Mouse (Mus musculus) layer of hippocampus, postnatal 14 days (tissue): Measurements from ENCODE around the gene Tmem117. TPM values are rescaled to one million over a fixed set of nuclear protein-coding genes. Genes with fewer than 3 reads are reported as not detected.
A peak's percentile ranks its signal among the peaks of the same experiment; 100 is the strongest.

Experiments used
- DNase-seq, 2 experiments: peaks; one replicate each; pipeline ENCODE4 v3.0.0; 2021 to 2022; ENCODE audit warnings: low spot score in 2 of 2, mixed read lengths in 1 of 2
- total RNA-seq, 2 experiments: library from RNA; stranded (reverse); gene quantifications; 2 replicates each; pipeline ENCODE4 v1.2.3; 2021

Gene Tmem117
- total RNA-seq, 2 experiments from 2014 or later = 8.7 to 10.5 TPM

DNA sequence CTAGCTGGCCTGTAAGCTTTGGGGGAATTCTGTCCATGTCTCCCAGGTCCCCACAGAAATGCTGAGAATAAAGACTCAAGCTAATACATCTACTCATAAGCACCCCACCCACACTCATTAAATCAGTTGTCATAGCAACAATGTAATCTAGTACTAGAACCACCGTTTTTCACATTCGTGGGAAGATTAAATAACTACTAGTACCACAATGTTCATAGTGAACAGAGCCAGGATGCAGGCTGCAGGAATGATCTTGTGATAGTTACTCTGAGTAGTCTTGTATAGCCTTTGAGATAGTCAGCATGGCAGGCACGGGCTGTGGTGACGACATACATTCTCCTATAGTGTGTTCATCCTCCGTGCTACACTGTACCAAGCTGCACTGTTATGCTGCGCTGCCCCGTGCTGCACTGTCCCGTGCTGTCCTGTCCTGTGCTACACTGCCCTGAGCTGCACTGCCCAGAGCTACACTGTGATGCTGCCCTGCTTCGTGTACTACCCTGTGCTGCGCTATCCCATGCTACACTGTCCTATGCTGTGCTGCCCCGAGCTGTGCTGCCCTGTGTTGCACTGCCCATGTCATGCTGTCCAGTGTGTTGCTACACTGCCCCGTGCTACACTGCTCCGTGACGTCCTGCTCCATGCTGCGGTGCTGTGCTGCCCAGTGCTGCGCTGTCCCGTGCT is 507.0 kb downstream of the Tmem117 start:
- peak; percentile 11 to 24 for DNase-seq

DNA sequence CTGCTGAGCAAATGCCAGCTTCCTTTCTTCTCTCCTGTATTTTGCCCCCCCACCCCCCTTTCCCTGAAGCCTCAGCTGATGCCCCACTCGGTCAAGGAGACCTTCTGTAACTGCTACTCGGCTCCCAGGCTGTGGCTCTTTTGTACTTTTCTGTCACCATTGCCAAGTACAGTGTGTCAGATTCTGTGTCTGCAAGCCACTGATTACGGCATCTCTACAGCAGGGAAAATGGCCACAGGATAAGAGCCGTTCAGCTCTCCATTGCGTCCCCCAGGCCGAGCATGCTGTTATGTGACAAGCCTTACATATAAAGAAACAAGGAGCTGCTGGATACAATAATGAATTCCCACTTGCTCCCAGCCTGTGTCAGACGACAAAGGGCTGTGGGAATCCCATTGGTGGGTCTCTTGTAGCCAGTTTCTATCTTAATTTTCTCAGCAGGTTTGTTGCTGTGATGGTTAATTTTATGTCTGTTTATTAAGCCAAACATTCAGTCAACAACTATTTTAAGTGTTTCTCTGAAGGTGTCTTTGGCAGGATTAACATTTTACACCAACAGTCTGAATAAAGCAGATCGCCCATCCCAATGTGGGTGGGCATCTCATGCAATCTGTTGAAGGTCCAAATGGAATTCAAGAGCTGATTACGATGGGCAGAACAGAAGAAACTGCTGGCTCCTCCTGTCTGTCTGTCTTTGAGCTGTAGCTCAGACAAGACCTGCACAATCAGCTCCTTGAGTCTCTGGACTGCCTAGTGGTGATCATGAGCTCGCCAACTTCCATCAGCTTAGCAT is 508.2 kb downstream of the Tmem117 start:
- peak in 1 of 2 experiments; percentile 7 for DNase-seq

DNA sequence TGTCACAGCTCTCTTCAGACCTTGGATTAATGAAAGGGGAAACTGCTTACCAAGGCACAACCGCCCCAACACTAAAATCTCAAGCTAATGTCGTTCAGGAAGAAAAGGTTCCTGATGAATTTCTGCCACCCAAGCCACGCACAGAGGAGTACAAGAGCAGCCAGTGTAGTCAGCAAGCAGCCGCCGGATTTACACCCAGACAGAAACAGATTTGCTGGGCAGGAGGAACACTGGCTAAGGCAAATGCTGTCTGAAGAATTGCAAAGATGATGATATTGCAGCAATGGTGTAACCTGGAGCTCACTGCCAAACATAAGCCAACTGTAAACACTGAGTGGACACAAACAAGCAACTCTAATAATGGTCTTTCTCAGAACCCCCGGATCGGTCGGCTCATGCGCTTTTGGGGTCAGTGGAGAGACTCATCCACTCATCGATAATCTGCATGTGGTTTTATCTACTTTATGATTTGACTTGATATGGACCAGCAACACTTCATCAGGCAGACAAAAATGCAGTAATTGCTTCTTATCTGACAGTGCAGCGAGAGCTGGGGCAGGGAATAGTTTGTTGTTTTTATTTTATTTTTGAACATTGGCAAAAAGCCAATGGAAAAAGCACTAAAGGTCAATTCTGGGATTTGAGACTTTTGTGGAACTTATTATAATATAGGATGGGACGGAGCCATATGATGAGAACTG is 509.8 kb downstream of the Tmem117 start:
- DNase-seq = no peak

DNA sequence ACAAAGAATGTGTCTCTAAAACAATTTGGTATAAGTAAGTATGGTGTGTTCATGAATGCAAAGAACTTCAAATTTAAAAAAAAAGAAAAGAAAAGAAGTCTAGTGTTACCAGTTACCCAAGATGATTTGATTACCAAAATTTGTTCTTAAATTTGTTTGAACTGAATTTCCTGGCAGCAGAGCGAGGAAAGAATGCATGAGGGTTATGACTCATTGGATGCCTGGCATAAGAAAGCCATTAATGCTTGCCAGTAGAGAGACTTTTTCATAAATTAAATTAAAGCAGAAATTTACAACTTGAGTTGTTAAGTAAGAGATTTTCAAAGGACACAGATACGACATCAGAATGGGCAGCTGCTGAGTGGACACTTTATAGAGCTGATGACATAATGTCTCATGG is 515.1 kb downstream of the Tmem117 start:
- no peak for DNase-seq

DNA sequence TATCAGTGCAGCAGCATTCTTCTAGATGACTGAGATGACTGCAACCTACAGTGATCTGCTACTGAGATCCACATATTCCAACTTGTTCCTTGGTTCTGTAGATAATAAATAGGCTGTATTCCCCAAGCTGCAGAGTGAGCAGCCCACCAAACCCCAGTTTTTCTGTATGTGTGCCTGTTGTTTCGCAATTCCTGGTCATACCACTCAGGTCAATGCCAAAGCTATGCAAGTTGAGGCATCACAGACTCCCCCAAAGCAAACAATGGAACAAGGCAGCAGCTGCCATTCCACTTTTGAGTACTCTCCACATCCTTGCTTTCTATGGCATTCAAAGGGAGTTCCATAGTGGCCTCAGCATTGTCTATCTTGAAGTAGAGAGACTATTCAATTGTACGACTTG is 516.1 kb downstream of the Tmem117 start:
- DNase-seq = no peak

Other genes starting within 250 kb of the Tmem117 start
- gene Adamts20, start 163.8 kb upstream of the Tmem117 start, total RNA-seq = 10 to 100 TPM; 14.2 to 16.2 TPM
- gene Pus7l, start 85.7 kb upstream of the Tmem117 start, total RNA-seq = 1 to 10 TPM; 4.2 to 4.9 TPM
- 1 to 10 TPM; 2.1 to 2.8 TPM for gene Irak4, start 85.6 kb upstream of the Tmem117 start, total RNA-seq
- 10 to 100 TPM; 61.6 to 62.0 TPM for gene Twf1, start 39.3 kb upstream of the Tmem117 start, total RNA-seq